In genomic region chr6:124811701-124812560, GRCm38 (mm10) we compare ENCODE assay signal across 8 mouse cellular contexts. TPM values are rescaled to one million over a fixed set of nuclear protein-coding genes. Genes with fewer than 3 reads are reported as not detected.
DNase-seq lines count a peak whose midpoint lies in the region; ATAC-seq and TF ChIP-seq lines count a peak whose summit lies in the region.

No protein-coding gene starts in this region.

- no peaks in the 10 kb centered on the region for H3K27me3 ChIP-seq in neural tube, embryonic 11.5 days (ENCODE audit: control insufficient read depth, insufficient read depth, low read length)
- H3K27me3 ChIP-seq in limb, embryonic 11.5 days (ENCODE audit: control insufficient read depth, insufficient read depth, low read length), result no peaks in the 10 kb centered on the region
- H3K27me3 ChIP-seq in small intestine, adult 2 months (ENCODE audit: control insufficient read depth, insufficient read depth, low read length), result no peaks in the 10 kb centered on the region

- no peak for TF ChIP-seq CTCF in small intestine, adult 2 months (IDR thresholded peaks at IDR 0.05; ENCODE audit: extremely low read depth, insufficient read length, insufficient replicate concordance, low read depth, low read length)

- peak overlapping the region; percentile 67 for H3K4me3 ChIP-seq in neural tube, embryonic 11.5 days (ENCODE audit: low read depth, low read length)
- peak overlapping the region; percentile 91 for H3K4me3 ChIP-seq in limb, embryonic 11.5 days (ENCODE audit: low read depth, low read length)
- H3K4me3 ChIP-seq in small intestine, adult 2 months (ENCODE audit: low read depth, low read length), result peak overlapping the region; percentile 88

- H3K27ac ChIP-seq in neural tube, embryonic 11.5 days (ENCODE audit: low read depth, low read length), result no peak overlapping the region
- H3K27ac ChIP-seq in limb, embryonic 11.5 days (replicated peaks; ENCODE audit: low read depth, low read length), result no peak overlapping the region
- H3K27ac ChIP-seq in small intestine, adult 2 months (ENCODE audit: insufficient read depth, low read depth, low read length), result peak overlapping the region; percentile 65

- peak overlapping the region; percentile 87 for H3K4me2 ChIP-seq in neural tube, embryonic 11.5 days (ENCODE audit: low read depth)
- peak overlapping the region; percentile 82 for H3K4me2 ChIP-seq in limb, embryonic 11.5 days (ENCODE audit: low read depth, severe bottlenecking)

- H3K36me3 ChIP-seq in neural tube, embryonic 11.5 days (ENCODE audit: control insufficient read depth, insufficient read depth, low read length), result peaks cover 8% of the 10 kb centered on the region; the same call in 1 of the 2 replicates
- peaks cover 11% of the 10 kb centered on the region for H3K36me3 ChIP-seq in limb, embryonic 11.5 days (ENCODE audit: control insufficient read depth, insufficient read depth, low read length)
- peaks cover 20% of the 10 kb centered on the region for H3K36me3 ChIP-seq in small intestine, adult 2 months (ENCODE audit: control insufficient read depth, insufficient read depth, low read length)

- H3K9ac ChIP-seq in neural tube, embryonic 11.5 days (ENCODE audit: low read length), result 0 out of 2 replicates have a peak overlapping the region, but pooled peaks have one; percentile 75
- H3K9ac ChIP-seq in limb, embryonic 11.5 days (ENCODE audit: low read length), result peak overlapping the region; percentile 22; the same call in 1 of the 2 replicates

- no peak for TF ChIP-seq POLR2A in small intestine, adult 2 months (IDR thresholded peaks at IDR 0.05; ENCODE audit: low read depth, low read length)

- WGBS in neural tube, embryonic 11.5 days, result 86% methylated on average over 24 of the region's 24 CpGs
- 85% methylated on average over 24 of the region's 24 CpGs for WGBS in limb, embryonic 11.5 days
- 58% methylated on average over 24 of the region's 24 CpGs for WGBS in small intestine, adult 2 months

- no peak for ATAC-seq in neural tube, embryonic 11.5 days (ENCODE audit: insufficient read depth, low FRiP score, low TSS enrichment)
- ATAC-seq in limb, embryonic 11.5 days (ENCODE audit: insufficient number of reproducible peaks, low FRiP score, low TSS enrichment, low read depth), result no peak

- peaks cover 7% of the 10 kb centered on the region for H3K4me1 ChIP-seq in neural tube, embryonic 11.5 days (ENCODE audit: control insufficient read depth, insufficient read depth, low read length)
- peaks cover 16% of the 10 kb centered on the region; the same call in 1 of the 2 replicates for H3K4me1 ChIP-seq in limb, embryonic 11.5 days (ENCODE audit: control insufficient read depth, insufficient read depth, low read length)
- H3K4me1 ChIP-seq in small intestine, adult 2 months (ENCODE audit: control insufficient read depth, insufficient read depth, insufficient read length, low read length), result peaks cover 24% of the 10 kb centered on the region; the same call in 1 of the 2 replicates

- DNase-seq in adrenal gland, adult (ENCODE audit: inconsistent age in 2 of 2, low spot score in 1 of 2), result peak; percentile 45 to 68
- no peak for DNase-seq in adrenal gland, postnatal 4 days (ENCODE audit: low spot score in 2 of 2)
- no peak for DNase-seq in neural tube, embryonic 11.5 days (ENCODE audit: low spot score)
- DNase-seq in neural tube, embryonic 10.5 days (ENCODE audit: extremely low spot score, low spot score), result no peak
- DNase-seq in limb, embryonic 11.5 days (ENCODE audit: low spot score), result no peak
- no peak for DNase-seq in urinary bladder, postnatal 10 days (ENCODE audit: low spot score)
- DNase-seq in left cerebral cortex, adult 11 months (ENCODE audit: low spot score), result no peak

- H3K9me3 ChIP-seq in neural tube, embryonic 11.5 days (ENCODE audit: control insufficient read depth, low read length), result no peaks in the 10 kb centered on the region
- H3K9me3 ChIP-seq in limb, embryonic 11.5 days (ENCODE audit: control insufficient read depth, low read length), result no peaks in the 10 kb centered on the region

RNA-seq across cellular contexts. Expression of gene Tpi1, which starts 2.2 kb away (rescaled TPM):
- total RNA-seq in adrenal gland, postnatal 4 days (2021), result 100 to 1,000 TPM; 422 to 439 TPM
- polyA plus RNA-seq in neural tube, embryonic 11.5 days (2014; fragmentation: Nextera tagmentation; extraction: Ambion mirVana), result 622 and 634 TPM in 2 replicates
- polyA plus RNA-seq in limb, embryonic 11.5 days (2014; fragmentation: Nextera tagmentation; extraction: Ambion mirVana), result 724 and 825 TPM in 2 replicates
- 420 and 801 TPM in 2 replicates for polyA plus RNA-seq in small intestine, adult 2 months (2012; rRNA removed)

RNA-seq across cellular contexts. Expression of gene Spsb2, which starts 3.5 kb away (rescaled TPM):
- total RNA-seq in adrenal gland, postnatal 4 days (2021), result 10 to 100 TPM; 18.7 to 19.2 TPM
- polyA plus RNA-seq in neural tube, embryonic 11.5 days (2014; fragmentation: Nextera tagmentation; extraction: Ambion mirVana), result 6.3 and 6.9 TPM in 2 replicates
- polyA plus RNA-seq in limb, embryonic 11.5 days (2014; fragmentation: Nextera tagmentation; extraction: Ambion mirVana), result 5.3 and 5.5 TPM in 2 replicates
- polyA plus RNA-seq in small intestine, adult 2 months (2012; rRNA removed), result 16.6 and 38.8 TPM in 2 replicates

RNA-seq across cellular contexts. Expression of gene Usp5, which starts 17.4 kb away (rescaled TPM):
- total RNA-seq in adrenal gland, postnatal 4 days (2021), result 100 to 1,000 TPM; 141 to 148 TPM
- polyA plus RNA-seq in neural tube, embryonic 11.5 days (2014; fragmentation: Nextera tagmentation; extraction: Ambion mirVana), result 162 and 174 TPM in 2 replicates
- 152 and 153 TPM in 2 replicates for polyA plus RNA-seq in limb, embryonic 11.5 days (2014; fragmentation: Nextera tagmentation; extraction: Ambion mirVana)
- 26.7 and 53.0 TPM in 2 replicates for polyA plus RNA-seq in small intestine, adult 2 months (2012; rRNA removed)

RNA-seq across cellular contexts. Expression of gene Cdca3, which starts 17.4 kb away (rescaled TPM):
- 10 to 100 TPM; 50.6 to 58.6 TPM for total RNA-seq in adrenal gland, postnatal 4 days (2021)
- polyA plus RNA-seq in neural tube, embryonic 11.5 days (2014; fragmentation: Nextera tagmentation; extraction: Ambion mirVana), result 190 and 195 TPM in 2 replicates
- 243 and 249 TPM in 2 replicates for polyA plus RNA-seq in limb, embryonic 11.5 days (2014; fragmentation: Nextera tagmentation; extraction: Ambion mirVana)
- 32.2 and 52.9 TPM in 2 replicates for polyA plus RNA-seq in small intestine, adult 2 months (2012; rRNA removed)

RNA-seq across cellular contexts. Expression of gene Gnb3, which starts 28.1 kb away (rescaled TPM):
- 10 to 100 TPM; 13.9 to 16.3 TPM for total RNA-seq in adrenal gland, postnatal 4 days (2021)
- polyA plus RNA-seq in neural tube, embryonic 11.5 days (2014; fragmentation: Nextera tagmentation; extraction: Ambion mirVana), result 0.22 and 0.29 TPM in 2 replicates
- 0.40 and 0.43 TPM in 2 replicates for polyA plus RNA-seq in limb, embryonic 11.5 days (2014; fragmentation: Nextera tagmentation; extraction: Ambion mirVana)
- polyA plus RNA-seq in small intestine, adult 2 months (2012; rRNA removed), result 0.05 and 0.19 TPM in 2 replicates

Comparison
In these comparisons a context has a peak if more than half of its experiments do, and no peak if none do; other contexts are left out.
1. DNase-seq: peak in adrenal gland, adult (2 of 2); none in adrenal gland, postnatal 4 days (0 of 2), neural tube, embryonic 11.5 days (single experiment), neural tube, embryonic 10.5 days (single experiment), limb, embryonic 11.5 days (single experiment), urinary bladder, postnatal 10 days (single experiment) and left cerebral cortex, adult 11 months (single experiment).
2. Peak in every context shown above with its lines, with median percentiles within 50 percentile points of each other: H3K4me3 ChIP-seq.